Mouse (Mus musculus) large intestine, adult 2 months (tissue): ENCODE results near the gene Arhgap19. TPM values are rescaled to one million over a fixed set of nuclear protein-coding genes. Genes with fewer than 3 reads are reported as not detected.

Experiments
- DNase-seq: peaks from one replicate; pipeline ENCODE4 v3.0.0-alpha.2; 2012; ENCODE audit warnings: low read depth, low spot score
- WGBS: fragments of 180-500 bp; shearing (Covaris S2); methylation state at CpG from one replicate; pipeline ENCODE4 v1.1.7; 2018; 5-methylcytosine and 5-hydroxymethylcytosine counted together
- polyA plus RNA-seq: library from polyadenylated mRNA; depleted of rRNA; stranded (reverse); fragments of >200 nt; gene quantifications from 2 replicates; pipeline ENCODE4 v1.2.3, GENCODE M21; 2012

The Arhgap19 gene
- polyA plus RNA-seq, 1 experiment = 4.4 TPM

- no peak for DNase-seq
- 93% methylated on average over 4 of the region's 4 CpGs for WGBS
Measured at GRCm38 (mm10) chr19:41805831-41806230, 4.0 kb upstream of the Arhgap19 start.

GRCm38 (mm10) chr19:41803322-41803721 is 1.5 kb upstream of the Arhgap19 start:
- 42% methylated on average over 7 of the region's 7 CpGs for WGBS
- no peak for DNase-seq

GRCm38 (mm10) chr19:41800986-41801741 is 683 bp downstream of the Arhgap19 start:
- DNase-seq = no peak
- 1% methylated on average over 26 of the region's 26 CpGs for WGBS

- WGBS = 44% methylated on average over 6 of the region's 6 CpGs
- DNase-seq = no peak
Measured at GRCm38 (mm10) chr19:41800451-41800850, 1.4 kb downstream of the Arhgap19 start.

GRCm38 (mm10) chr19:41797536-41797935 is 4.3 kb downstream of the Arhgap19 start:
- WGBS = 96% methylated on average over 6 of the region's 6 CpGs
- DNase-seq = no peak

- WGBS = 73% methylated on average over 12 of the region's 12 CpGs
- no peak for DNase-seq
Measured at GRCm38 (mm10) chr19:41796789-41797327, 5.0 kb downstream of the Arhgap19 start.

- 29% methylated on average over 3 of the region's 3 CpGs for WGBS
- no peak for DNase-seq
Measured at GRCm38 (mm10) chr19:41796148-41796760, 5.6 kb downstream of the Arhgap19 start.

- WGBS = 81% methylated on average over 6 of the region's 6 CpGs
- DNase-seq = no peak
Measured at GRCm38 (mm10) chr19:41794901-41795300, 6.9 kb downstream of the Arhgap19 start.

GRCm38 (mm10) chr19:41794017-41794416 is 7.8 kb downstream of the Arhgap19 start:
- no peak for DNase-seq

GRCm38 (mm10) chr19:41792934-41793486 is 8.8 kb downstream of the Arhgap19 start:
- WGBS = 25% methylated on average over 1 of the region's 1 CpGs

GRCm38 (mm10) chr19:41791384-41791783 is 10.5 kb downstream of the Arhgap19 start:
- no peak for DNase-seq
- 100% methylated on average over 2 of the region's 2 CpGs for WGBS

More at GRCm38 (mm10) chr19:41792934-41793486, 8.8 kb downstream of the Arhgap19 start:
- DNase-seq = no peak

GRCm38 (mm10) chr19:41789110-41789961 is 12.5 kb downstream of the Arhgap19 start:
- DNase-seq = no peak
- WGBS = 58% methylated on average over 10 of the region's 10 CpGs

- 93% methylated on average over 1 of the region's 1 CpGs for WGBS
- no peak for DNase-seq
Measured at GRCm38 (mm10) chr19:41786896-41787295, 15.0 kb downstream of the Arhgap19 start.

GRCm38 (mm10) chr19:41777514-41777913 is 24.3 kb downstream of the Arhgap19 start:
- WGBS = 78% methylated on average over 6 of the region's 6 CpGs
- no peak for DNase-seq

- 87% methylated on average over 7 of the region's 7 CpGs for WGBS
- no peak for DNase-seq
Measured at GRCm38 (mm10) chr19:41768711-41769110, 33.1 kb downstream of the Arhgap19 start.

- WGBS = 90% methylated on average over 5 of the region's 5 CpGs
- no peak for DNase-seq
Measured at GRCm38 (mm10) chr19:41766628-41767027, 35.2 kb downstream of the Arhgap19 start.

GRCm38 (mm10) chr19:41763870-41764660 is 37.8 kb downstream of the Arhgap19 start:
- peak; percentile 55 for DNase-seq
- WGBS = 22% methylated on average over 12 of the region's 12 CpGs

- DNase-seq = no peak
Measured at GRCm38 (mm10) chr19:41761529-41761928, 40.3 kb downstream of the Arhgap19 start.

GRCm38 (mm10) chr19:41759765-41760164 is 42.1 kb downstream of the Arhgap19 start:
- WGBS = 83% methylated on average over 6 of the region's 6 CpGs

More at GRCm38 (mm10) chr19:41761529-41761928, 40.3 kb downstream of the Arhgap19 start:
- 49% methylated on average over 9 of the region's 9 CpGs for WGBS

More at GRCm38 (mm10) chr19:41759765-41760164, 42.1 kb downstream of the Arhgap19 start:
- DNase-seq = no peak
